8 mouse cellular contexts compared by ENCODE assay signal in genomic region chr17:14693994-14694374, GRCm38 (mm10). TPM values are rescaled to one million over a fixed set of nuclear protein-coding genes. Genes with fewer than 3 reads are reported as not detected.
DNase-seq lines count a peak whose midpoint lies in the region; ATAC-seq and TF ChIP-seq lines count a peak whose summit lies in the region.

Gene Thbs2, minus strand, starts transcription at chr17:14694235.

- peak; percentile 24 to 61 for DNase-seq in urinary bladder, adult 18-20 months (ENCODE audit: low spot score in 2 of 2)
- DNase-seq in urinary bladder, postnatal 10 days (ENCODE audit: low spot score) = no peak
- peak; percentile 63 for DNase-seq in gastrocnemius, adult 18-20 months (ENCODE audit: low spot score)
- peak; percentile 56 for DNase-seq in hindbrain, embryonic 11.5 days (ENCODE audit: low spot score)
- DNase-seq in frontal cortex, postnatal 14 days (ENCODE audit: low spot score in 2 of 2) = no peak

- H3K9ac ChIP-seq in hindbrain, embryonic 11.5 days (ENCODE audit: low read depth, low read length) = peak within 1 kb of the TSS; percentile 21; the same call in 1 of the 2 replicates
- peak within 1 kb of the TSS; percentile 37 for H3K9ac ChIP-seq in limb, embryonic 15.5 days

- H3K9me3 ChIP-seq in hindbrain, embryonic 11.5 days (ENCODE audit: control insufficient read depth, low read length) = no peaks in the 10 kb centered on the region
- H3K9me3 ChIP-seq in limb, embryonic 15.5 days = no peaks in the 10 kb centered on the region

- H3K36me3 ChIP-seq in hindbrain, embryonic 11.5 days (ENCODE audit: control insufficient read depth, insufficient read depth, low read length) = no peaks in the 10 kb centered on the region
- H3K36me3 ChIP-seq in limb, embryonic 15.5 days = peaks cover 11% of the 10 kb centered on the region
- no peaks in the 10 kb centered on the region for H3K36me3 ChIP-seq in myocyte (ENCODE audit: control insufficient read depth, insufficient read depth)

- H3K27me3 ChIP-seq in hindbrain, embryonic 11.5 days (ENCODE audit: control insufficient read depth, insufficient read depth, low read length) = no peaks in the 10 kb centered on the region
- no peaks in the 10 kb centered on the region for H3K27me3 ChIP-seq in limb, embryonic 15.5 days
- H3K27me3 ChIP-seq in myocyte (ENCODE audit: control insufficient read depth, insufficient read depth, insufficient read length) = no peaks in the 10 kb centered on the region

- peak within 1 kb of the TSS; percentile 12; the same call in 1 of the 2 replicates for H3K4me3 ChIP-seq in hindbrain, embryonic 11.5 days (ENCODE audit: low read depth, low read length)
- H3K4me3 ChIP-seq in limb, embryonic 15.5 days = peak within 1 kb of the TSS; percentile 47
- H3K4me3 ChIP-seq in myocyte = peak within 1 kb of the TSS; percentile 20

- H3K27ac ChIP-seq in hindbrain, embryonic 11.5 days (ENCODE audit: low read depth, low read length) = no peak within 1 kb of the TSS
- peak within 1 kb of the TSS; percentile 87 for H3K27ac ChIP-seq in limb, embryonic 15.5 days

- peak within 1 kb of the TSS; percentile 36 for H3K4me2 ChIP-seq in hindbrain, embryonic 11.5 days (replicated peaks; ENCODE audit: low read depth, low read length)
- H3K4me2 ChIP-seq in limb, embryonic 15.5 days = peak within 1 kb of the TSS; percentile 51
- H3K4me2 ChIP-seq in myocyte (ENCODE audit: low read depth) = peak within 1 kb of the TSS; percentile 15

- peak; percentile 83 for ATAC-seq in hindbrain, embryonic 11.5 days (ENCODE audit: low FRiP score)
- peak; percentile 96 for ATAC-seq in limb, embryonic 15.5 days (ENCODE audit: insufficient number of reproducible peaks, low FRiP score, low TSS enrichment, low read depth)
- no peak for ATAC-seq in inflammation-experienced regulatory T-cells, adult 6 months

- H3ac ChIP-seq in myocyte (ENCODE audit: control insufficient read depth, insufficient read length) = no peak within 1 kb of the TSS

- 0 out of 2 replicates have a peak, but pooled peaks cover 6% of the 10 kb centered on the region for H3K4me1 ChIP-seq in hindbrain, embryonic 11.5 days (replicated peaks; ENCODE audit: control insufficient read depth, insufficient read depth, low read length)
- H3K4me1 ChIP-seq in limb, embryonic 15.5 days = peaks cover 13% of the 10 kb centered on the region

- peak; percentile 56 for TF ChIP-seq POLR2A in myocyte (IDR thresholded peaks at IDR 0.05; ENCODE audit: insufficient read length, low read depth)

- H3K79me2 ChIP-seq in myocyte (ENCODE audit: control insufficient read depth, insufficient read depth) = peaks cover 3% of the 10 kb centered on the region

- WGBS in hindbrain, embryonic 11.5 days = 1% methylated on average over 14 of the region's 14 CpGs
- under 1% methylated on average over 14 of the region's 14 CpGs for WGBS in limb, embryonic 15.5 days

TF ChIP-seq in myocyte, 11 proteins besides CTCF, POLR2A, EP300 and RAD21:
- TF ChIP-seq POLR2AphosphoS2 (IDR thresholded peaks at IDR 0.05; ENCODE audit: insufficient read length, low read depth) (peak; percentile 52), TCF12 (IDR thresholded peaks at IDR 0.05; ENCODE audit: insufficient read depth, poor library complexity, severe bottlenecking) (no peak), MYOD1 (IDR thresholded peaks at IDR 0.05; ENCODE audit: control insufficient read depth in 1 of 3, insufficient read length in 2 of 3, low read depth in 2 of 3) (peak in 1 of 3 experiments; percentile 2), SRF (IDR thresholded peaks at IDR 0.05; ENCODE audit: control insufficient read depth, insufficient read length, low read depth) (no peak)

RNA-seq across cellular contexts. Expression of gene Thbs2, which starts in this region (rescaled TPM):
- total RNA-seq in gastrocnemius, adult 18-20 months (2021) = 10 to 100 TPM in 1 of 2 experiments, 1 to 10 TPM in 1; 4.6 to 11.9 TPM
- 7.9 and 8.0 TPM in 2 replicates for polyA plus RNA-seq in hindbrain, embryonic 11.5 days (2014; fragmentation: Nextera tagmentation; extraction: Ambion mirVana)
- 110 and 131 TPM in 2 replicates for polyA plus RNA-seq in limb, embryonic 15.5 days (2015; fragmentation: Nextera tagmentation; extraction: Ambion mirVana)
- 15.7 TPM for polyA plus RNA-seq in myocyte (2012; fragmentation: generic; extraction: Trizol)
- polyA plus RNA-seq in inflammation-experienced regulatory T-cells, adult 6 months (2017; shearing (Covaris generic)) = under 1 TPM in 1 of 3 experiments, not detected in 2; 0.06 TPM

Comparison
In these comparisons a context has a peak if more than half of its experiments do, and no peak if none do; other contexts are left out.
1. DNase-seq: peak in urinary bladder, adult 18-20 months (2 of 2), gastrocnemius, adult 18-20 months (single experiment) and hindbrain, embryonic 11.5 days (single experiment); none in urinary bladder, postnatal 10 days (single experiment) and frontal cortex, postnatal 14 days (0 of 2).
2. Peak in every context shown above with its lines, with median percentiles within 50 percentile points of each other: H3K4me2 ChIP-seq and H3K4me3 ChIP-seq.